Mouse (Mus musculus) liver, embryonic 14.5 days (tissue): ENCODE measurements at regions not wholly inside any gene's neighbourhood (a gene's known extent, or its start where the extent isn't known, plus 50 kb on each side); places are given as distances from the start of the nearest gene placed in this dataset.

Source experiments
- ATAC-seq: fragments of 200-750 bp; cut with Nextera tagmentation; 2 replicates; pipeline ENCODE4 v1.8.0; 2017; ENCODE audit warnings: moderate number of reproducible peaks, mild to moderate bottlenecking, moderate library complexity; ENCODE audit not compliant: insufficient read depth
- DNase-seq, 3 experiments: peaks; one replicate each; pipeline ENCODE4 v3.0.0-alpha.2; 2012 to 2013; ENCODE audit warnings: low read depth in 3 of 3, low spot score in 3 of 3
- H3K27ac ChIP-seq: fragments of 300-500 bp; sonication (generic); 2 replicates; pipeline ENCODE4 v1.5.1; 2014; ENCODE audit warnings: moderate library complexity, mild to moderate bottlenecking, control low read depth, inconsistent platforms
- H3K27me3 ChIP-seq: fragments of 300-500 bp; sonication (generic); 2 replicates; pipeline ENCODE4 v1.6.1; 2014; ENCODE audit warnings: mild to moderate bottlenecking, low read length, moderate library complexity; ENCODE audit not compliant: control insufficient read depth, insufficient read depth
- H3K36me3 ChIP-seq: fragments of 300-500 bp; sonication (generic); replicated peaks from 2 replicates; pipeline ENCODE4 v1.6.1; 2014; ENCODE audit warnings: low read depth; ENCODE audit not compliant: control insufficient read depth, insufficient read depth
- H3K4me1 ChIP-seq, 2 experiments: fragments of 200-500 bp in 1 of 2; fragments of 300-500 bp in 1 of 2; sonication (generic) in 1 of 2; replicated peaks; 2 replicates each; pipeline ENCODE4 v1.6.1; 2012 to 2014; ENCODE audit warnings: antibody characterized with exemption in 1 of 2, inconsistent platforms in 1 of 2, low read length in 1 of 2; ENCODE audit not compliant: control insufficient read depth in 2 of 2, insufficient read depth in 2 of 2
- H3K4me2 ChIP-seq: fragments of 300-500 bp; sonication (generic); 2 replicates; pipeline ENCODE4 v1.6.1; 2014; ENCODE audit warnings: low read depth, mild to moderate bottlenecking, control low read depth, moderate library complexity
- H3K4me3 ChIP-seq, 2 experiments: fragments of 200-500 bp in 1 of 2; fragments of 300-500 bp in 1 of 2; sonication (generic) in 1 of 2; 2 replicates each; pipeline ENCODE4 v1.5.1; 2012 to 2014; ENCODE audit warnings: low read depth in 2 of 2, low read length in 2 of 2, mild to moderate bottlenecking in 2 of 2, control low read depth in 1 of 2, inconsistent platforms in 1 of 2, moderate library complexity in 1 of 2; ENCODE audit not compliant: insufficient read depth in 1 of 2
- H3K9ac ChIP-seq: fragments of 300-500 bp; sonication (generic); replicated peaks from 2 replicates; pipeline ENCODE4 v1.6.1; 2014; ENCODE audit warnings: mild to moderate bottlenecking, control low read depth, moderate library complexity
- H3K9me3 ChIP-seq: fragments of 300-500 bp; sonication (generic); 2 replicates; pipeline ENCODE4 v1.6.1; 2016; ENCODE audit warnings: low read length, mixed read lengths; ENCODE audit not compliant: control insufficient read depth
- CTCF ChIP-seq: IDR thresholded peaks from 2 replicates; pipeline ENCODE4 v1.5.1; 2016; ENCODE audit warnings: antibody characterized with exemption, low read depth, control low read depth
- EP300 ChIP-seq: IDR thresholded peaks from 2 replicates; pipeline ENCODE4 v1.6.1; 2016; ENCODE audit warnings: antibody characterized with exemption, low read depth
- WGBS: fragments of 180-500 bp; shearing (Covaris S2); extraction: QIAGEN DNeasy Blood & Tissue Kit; methylation state at CpG from one replicate; pipeline ENCODE4 v1.1.7; 2014; ENCODE audit not compliant: insufficient replicate concordance; 5-methylcytosine and 5-hydroxymethylcytosine counted together

DNA sequence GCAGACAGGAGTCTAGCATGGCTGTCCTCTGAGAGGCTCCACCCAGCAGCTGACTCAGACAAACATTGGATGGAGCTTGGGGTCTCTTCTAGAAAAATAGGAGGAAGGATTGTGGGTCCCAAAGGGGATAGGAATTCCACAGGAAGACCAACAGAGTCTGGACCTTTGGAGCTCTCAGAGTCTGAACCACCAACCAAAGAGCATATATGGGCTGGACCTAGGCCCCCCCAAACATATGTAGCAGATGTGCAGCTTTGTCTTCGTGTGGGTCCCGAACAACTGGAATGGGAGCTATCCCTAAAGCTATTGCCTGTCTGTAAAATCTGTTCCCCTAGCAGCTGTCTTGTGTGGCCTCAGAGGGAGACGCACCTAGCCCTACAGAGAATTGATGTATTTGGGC lies 50.1 kb upstream of the Cpm start:
- TF ChIP-seq EP300, result no peak
- no peak for TF ChIP-seq CTCF
- no peak overlapping the region for H3K9ac ChIP-seq
- no peaks in the 10 kb centered on the region for H3K27me3 ChIP-seq
- 58% methylated on average over 3 of the region's 3 CpGs for WGBS
- H3K4me2 ChIP-seq, result no peak overlapping the region
- no peaks in the 10 kb centered on the region for H3K4me1 ChIP-seq
- no peak overlapping the region for H3K4me3 ChIP-seq
- DNase-seq (no peak), ATAC-seq (no peak)
- H3K36me3 ChIP-seq, result no peaks in the 10 kb centered on the region
- H3K27ac ChIP-seq, result no peak overlapping the region
- no peaks in the 10 kb centered on the region for H3K9me3 ChIP-seq

DNA sequence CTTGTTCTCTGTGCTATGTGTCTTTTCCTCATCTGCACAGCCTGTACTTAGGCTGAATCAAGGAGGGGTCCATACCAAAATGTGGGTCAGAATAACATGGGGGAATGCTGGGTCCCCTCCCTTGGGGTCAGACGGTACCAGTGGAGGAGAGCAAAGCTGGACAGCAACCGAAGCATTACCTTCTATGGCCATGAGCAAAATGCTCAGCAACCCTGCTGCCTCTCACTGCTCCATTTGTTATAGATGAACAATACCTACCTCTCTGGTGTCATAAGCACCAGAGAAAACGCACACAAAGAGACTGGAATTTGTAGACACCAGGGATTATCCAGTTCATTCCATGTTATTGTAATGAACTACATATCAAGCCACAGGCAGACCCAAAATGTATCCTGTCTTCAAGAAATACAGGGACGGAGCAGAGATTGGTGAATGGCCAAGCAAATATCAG lies 50.6 kb upstream of the Cpm start:
- TF ChIP-seq CTCF (no peak), EP300 (no peak)
- Histone ChIP-seq H3K4me2 (no peak overlapping the region), H3K27me3 (no peaks in the 10 kb centered on the region), H3K4me3 (no peak overlapping the region), H3K4me1 (no peaks in the 10 kb centered on the region), H3K9me3 (no peaks in the 10 kb centered on the region), H3K27ac (no peak overlapping the region), H3K36me3 (no peaks in the 10 kb centered on the region), H3K9ac (no peak overlapping the region)
- ATAC-seq (no peak), DNase-seq (no peak)
- WGBS, result 57% methylated on average over 4 of the region's 4 CpGs

- no peak overlapping the region for H3K27ac ChIP-seq
- H3K4me3 ChIP-seq, result no peak overlapping the region
- 57% methylated on average over 4 of the region's 4 CpGs for WGBS
- DNase-seq, result no peak
- H3K9me3 ChIP-seq, result no peaks in the 10 kb centered on the region
- H3K4me1 ChIP-seq, result no peaks in the 10 kb centered on the region
- H3K27me3 ChIP-seq, result no peaks in the 10 kb centered on the region
- H3K9ac ChIP-seq, result no peak overlapping the region
- H3K36me3 ChIP-seq, result no peaks in the 10 kb centered on the region
- no peak for TF ChIP-seq EP300
- TF ChIP-seq CTCF, result no peak
- no peak for ATAC-seq
- no peak overlapping the region for H3K4me2 ChIP-seq
Measured at GRCm38 (mm10) chr10:117577970-117578695, 51.2 kb upstream of the Cpm start.

DNA sequence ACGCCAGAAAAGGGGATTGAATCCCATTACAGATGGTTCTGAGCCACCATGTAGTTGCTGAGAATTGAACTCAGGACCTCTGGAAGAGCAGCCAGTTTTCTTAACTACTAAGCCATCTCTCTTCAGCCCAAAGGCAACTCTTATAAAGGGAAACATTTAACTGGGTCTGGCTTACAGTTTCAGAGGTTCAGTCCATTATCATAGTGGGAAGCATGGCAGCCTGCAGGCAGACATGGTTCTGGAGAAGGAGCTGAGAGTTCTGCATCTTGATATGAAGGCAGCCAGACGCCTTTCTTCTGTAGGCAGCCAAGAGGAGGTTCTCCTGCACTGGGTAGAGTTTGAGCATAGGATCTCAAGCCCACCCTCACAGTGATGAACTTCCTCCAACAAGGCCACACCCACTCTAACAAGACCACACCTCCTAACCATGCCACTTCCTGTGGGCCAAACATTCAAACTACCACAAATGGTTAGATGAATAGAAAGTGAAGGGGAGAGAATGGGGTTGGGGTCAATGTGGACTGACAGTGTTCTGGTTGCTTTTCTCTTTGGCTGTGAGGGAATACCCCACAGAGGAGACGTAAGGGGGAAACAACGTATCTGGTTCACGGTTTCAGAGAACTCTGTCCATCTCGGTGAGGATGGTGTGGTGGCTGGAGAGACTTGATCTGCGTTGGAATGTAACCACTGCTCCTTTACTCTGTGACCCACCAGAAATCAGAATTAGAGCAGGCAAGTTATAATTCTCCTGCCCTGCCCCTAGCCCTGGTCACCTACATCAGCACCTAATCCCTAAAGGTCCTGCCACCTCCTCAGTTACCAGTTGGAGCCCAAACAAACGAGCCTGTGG lies 52.2 kb upstream of the Cpm start:
- H3K4me1 ChIP-seq, result no peaks in the 10 kb centered on the region
- DNase-seq (no peak), ATAC-seq (no peak)
- no peaks in the 10 kb centered on the region for H3K36me3 ChIP-seq
- WGBS, result 71% methylated on average over 8 of the region's 8 CpGs
- H3K27me3 ChIP-seq, result peaks cover 2% of the 10 kb centered on the region
- no peaks in the 10 kb centered on the region for H3K9me3 ChIP-seq
- no peak overlapping the region for H3K4me2 ChIP-seq
- TF ChIP-seq EP300 (no peak), CTCF (no peak)
- H3K4me3 ChIP-seq, result no peak overlapping the region
- no peak overlapping the region for H3K9ac ChIP-seq
- no peak overlapping the region for H3K27ac ChIP-seq

DNA sequence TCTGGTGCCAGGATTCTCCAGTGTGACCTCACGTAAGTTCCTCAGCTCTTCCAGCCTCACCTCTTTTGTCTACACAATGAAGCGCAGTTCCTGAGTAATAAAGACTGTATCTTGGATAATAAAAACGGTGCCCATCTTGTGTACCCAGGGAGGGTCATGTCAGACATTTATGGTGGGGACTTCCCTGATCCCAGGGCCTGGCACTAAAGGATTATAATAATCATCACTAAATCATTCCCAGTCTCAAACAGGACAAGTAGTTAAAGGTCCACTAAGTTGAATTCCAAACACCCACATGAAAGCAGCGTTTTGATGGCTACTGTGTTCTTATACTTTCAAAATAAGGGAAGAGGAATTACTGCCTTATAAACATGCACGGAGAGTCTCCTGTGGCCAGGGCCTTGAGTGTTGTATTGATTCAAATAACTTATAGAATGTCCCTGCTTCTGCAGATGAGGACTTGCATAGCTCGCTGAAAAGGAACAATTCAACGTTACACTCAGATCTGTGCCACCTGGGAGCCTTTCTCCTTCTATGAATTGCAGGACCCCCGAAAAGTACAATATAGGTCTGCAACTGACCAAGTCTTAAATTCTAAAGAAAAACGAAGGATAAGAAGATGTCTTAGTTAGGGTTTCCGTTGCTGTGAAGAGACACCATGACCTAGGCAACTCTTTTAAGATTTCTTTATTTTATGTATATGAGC lies 53.0 kb upstream of the Cpm start:
- Histone ChIP-seq H3K9ac (no peak overlapping the region), H3K27ac (no peak overlapping the region), H3K27me3 (peaks cover 7% of the 10 kb centered on the region), H3K4me2 (no peak overlapping the region), H3K4me3 (no peak overlapping the region), H3K4me1 (no peaks in the 10 kb centered on the region), H3K36me3 (no peaks in the 10 kb centered on the region), H3K9me3 (no peaks in the 10 kb centered on the region)
- DNase-seq, result no peak
- no peak for TF ChIP-seq EP300
- no peak for TF ChIP-seq CTCF
- no peak for ATAC-seq
- 70% methylated on average over 10 of the region's 10 CpGs for WGBS
